In genomic region chr4:155893212-155893690, GRCm38 (mm10) we compare ENCODE assay signal across 7 mouse cellular contexts. TPM values are rescaled to one million over a fixed set of nuclear protein-coding genes. Genes with fewer than 3 reads are reported as not detected.
DNase-seq lines count a peak whose midpoint lies in the region; ATAC-seq and TF ChIP-seq lines count a peak whose summit lies in the region.

No protein-coding gene starts in this region.

- H3K27me3 ChIP-seq in embryonic facial prominence, embryonic 12.5 days, result no peaks in the 10 kb centered on the region
- no peaks in the 10 kb centered on the region for H3K27me3 ChIP-seq in heart, embryonic 14.5 days (ENCODE audit: control insufficient read depth, insufficient read depth, low read length)
- H3K27me3 ChIP-seq in liver, embryonic 13.5 days, result no peaks in the 10 kb centered on the region
- H3K27me3 ChIP-seq in stomach, postnatal 0 days (ENCODE audit: control insufficient read depth, insufficient read depth, low read length), result no peaks in the 10 kb centered on the region

- no peak for TF ChIP-seq EP300 in stomach, postnatal 0 days (optimal IDR thresholded peaks at IDR 0.05)

- H3K9ac ChIP-seq in embryonic facial prominence, embryonic 12.5 days, result peak overlapping the region; percentile 83; the same call in 1 of the 2 replicates
- H3K9ac ChIP-seq in heart, embryonic 14.5 days (ENCODE audit: low read length), result peak overlapping the region; percentile 90; the same call in 1 of the 2 replicates
- H3K9ac ChIP-seq in liver, embryonic 13.5 days, result peak overlapping the region; percentile 95
- H3K9ac ChIP-seq in stomach, postnatal 0 days (ENCODE audit: low read length), result no peak overlapping the region

- ATAC-seq in embryonic facial prominence, embryonic 12.5 days (ENCODE audit: insufficient number of reproducible peaks, insufficient read depth, low FRiP score, low TSS enrichment), result no peak
- ATAC-seq in heart, embryonic 14.5 days (ENCODE audit: insufficient number of reproducible peaks, insufficient read depth, low FRiP score, low read depth), result no peak
- ATAC-seq in liver, embryonic 13.5 days (ENCODE audit: low read depth), result no peak
- ATAC-seq in stomach, postnatal 0 days (ENCODE audit: low FRiP score, low TSS enrichment), result no peak

- peak overlapping the region; percentile 93; the same call in 1 of the 2 replicates for H3K27ac ChIP-seq in left cerebral cortex, adult 2 months
- H3K27ac ChIP-seq in embryonic facial prominence, embryonic 12.5 days, result no peak overlapping the region
- no peak overlapping the region for H3K27ac ChIP-seq in heart, embryonic 14.5 days (replicated peaks in 1 of 2; ENCODE audit: control insufficient read depth in 1 of 2, insufficient read depth in 1 of 2, low read depth in 2 of 2, low read length in 2 of 2)
- H3K27ac ChIP-seq in liver, embryonic 13.5 days, result peak overlapping the region; percentile 97
- H3K27ac ChIP-seq in stomach, postnatal 0 days (replicated peaks), result peak overlapping the region; percentile 86; the same call in 1 of the 2 replicates

- DNase-seq in left cerebral cortex, adult 2 months (ENCODE audit: extremely low spot score in 1 of 2, low spot score in 2 of 2), result peak in 1 of 2 experiments; percentile 7
- no peak for DNase-seq in left cerebral cortex, adult 11 months (ENCODE audit: low spot score)
- DNase-seq in liver, embryonic 13.5 days, result no peak
- DNase-seq in stomach, postnatal 0 days (ENCODE audit: low spot score), result no peak
- DNase-seq in MN1 (ENCODE audit: low spot score), result no peak

- H3K4me1 ChIP-seq in embryonic facial prominence, embryonic 12.5 days, result peaks cover 34% of the 10 kb centered on the region
- peaks cover 20 to 40% of the 10 kb centered on the region in 2 experiments for H3K4me1 ChIP-seq in heart, embryonic 14.5 days (ENCODE audit: control insufficient read depth in 2 of 2, insufficient read depth in 2 of 2, low read length in 2 of 2)
- peaks cover 58% of the 10 kb centered on the region for H3K4me1 ChIP-seq in liver, embryonic 13.5 days (replicated peaks)
- H3K4me1 ChIP-seq in stomach, postnatal 0 days (replicated peaks; ENCODE audit: control insufficient read depth, insufficient read depth), result peaks cover 10% of the 10 kb centered on the region

- peak overlapping the region; percentile 100 for H3K4me3 ChIP-seq in left cerebral cortex, adult 2 months
- peak overlapping the region; percentile 92 for H3K4me3 ChIP-seq in embryonic facial prominence, embryonic 12.5 days
- peak overlapping the region; percentile 72 to 91 for H3K4me3 ChIP-seq in heart, embryonic 14.5 days (ENCODE audit: control insufficient read depth in 1 of 2, insufficient read depth in 1 of 2, low read depth in 1 of 2, low read length in 2 of 2)
- H3K4me3 ChIP-seq in liver, embryonic 13.5 days (replicated peaks), result peak overlapping the region; percentile 95
- peak overlapping the region; percentile 94; the same call in 1 of the 2 replicates for H3K4me3 ChIP-seq in stomach, postnatal 0 days (ENCODE audit: low read depth, low read length)

- H3K9me3 ChIP-seq in embryonic facial prominence, embryonic 12.5 days, result no peaks in the 10 kb centered on the region
- H3K9me3 ChIP-seq in heart, embryonic 14.5 days (ENCODE audit: control insufficient read depth, low read length), result no peaks in the 10 kb centered on the region
- no peaks in the 10 kb centered on the region for H3K9me3 ChIP-seq in liver, embryonic 13.5 days (replicated peaks)
- H3K9me3 ChIP-seq in stomach, postnatal 0 days (ENCODE audit: control insufficient read depth, low read length), result no peaks in the 10 kb centered on the region

- peak overlapping the region; percentile 96 for H3K4me2 ChIP-seq in embryonic facial prominence, embryonic 12.5 days (replicated peaks)
- H3K4me2 ChIP-seq in heart, embryonic 14.5 days (ENCODE audit: low read length), result peak overlapping the region; percentile 99
- H3K4me2 ChIP-seq in liver, embryonic 13.5 days, result peak overlapping the region; percentile 100
- peak overlapping the region; percentile 97 for H3K4me2 ChIP-seq in stomach, postnatal 0 days (replicated peaks; ENCODE audit: low read depth)

- intact Hi-C loops in left cerebral cortex, adult 2 months (cut with DNase I), result loop anchor here (2.0 to 5.0 kb wide), 2 partner anchors 50 to 99 kb away; partner anchors contain the start of genes B3galt6, Sdf4 and Ube2j2

- no peak for TF ChIP-seq CTCF in left cerebral cortex, adult 2 months (IDR thresholded peaks at IDR 0.05)
- TF ChIP-seq CTCF in stomach, postnatal 0 days (IDR thresholded peaks at IDR 0.05; ENCODE audit: low read depth), result no peak

- 74% methylated on average over 8 of the region's 8 CpGs for WGBS in embryonic facial prominence, embryonic 12.5 days
- 73% methylated on average over 8 of the region's 8 CpGs for WGBS in heart, embryonic 14.5 days
- WGBS in liver, embryonic 13.5 days (ENCODE audit: insufficient replicate concordance), result 68% methylated on average over 8 of the region's 8 CpGs
- WGBS in stomach, postnatal 0 days, result 65% methylated on average over 8 of the region's 8 CpGs

- peaks cover 24% of the 10 kb centered on the region for H3K36me3 ChIP-seq in embryonic facial prominence, embryonic 12.5 days
- H3K36me3 ChIP-seq in heart, embryonic 14.5 days (ENCODE audit: control insufficient read depth, insufficient read depth, low read length), result peaks cover 28% of the 10 kb centered on the region
- H3K36me3 ChIP-seq in liver, embryonic 13.5 days, result peaks cover 43% of the 10 kb centered on the region
- H3K36me3 ChIP-seq in stomach, postnatal 0 days (ENCODE audit: control insufficient read depth, insufficient read depth, low read length), result peaks cover under 1% of the 10 kb centered on the region

RNA-seq across cellular contexts. Expression of gene Acap3, which starts 1.6 kb away (rescaled TPM):
- total RNA-seq in left cerebral cortex, adult 2 months (2021), result 100 to 1,000 TPM; 139 to 152 TPM
- polyA plus RNA-seq in embryonic facial prominence, embryonic 12.5 days (2016; fragmentation: Nextera tagmentation; extraction: Ambion mirVana), result 25.1 and 27.7 TPM in 2 replicates
- 9.0 and 9.4 TPM in 2 replicates for polyA plus RNA-seq in heart, embryonic 14.5 days (2014; fragmentation: Nextera tagmentation; extraction: Ambion mirVana)
- polyA plus RNA-seq in liver, embryonic 13.5 days (2015; fragmentation: Nextera tagmentation; extraction: Ambion mirVana), result 7.6 and 7.8 TPM in 2 replicates
- 9.7 and 10.2 TPM in 2 replicates for polyA plus RNA-seq in stomach, postnatal 0 days (2015; fragmentation: Nextera tagmentation; extraction: Ambion mirVana)

RNA-seq across cellular contexts. Expression of gene Pusl1, which starts 1.7 kb away (rescaled TPM):
- 10 to 100 TPM; 55.0 to 61.2 TPM for total RNA-seq in left cerebral cortex, adult 2 months (2021)
- polyA plus RNA-seq in embryonic facial prominence, embryonic 12.5 days (2016; fragmentation: Nextera tagmentation; extraction: Ambion mirVana), result 56.0 and 56.6 TPM in 2 replicates
- 28.0 and 30.0 TPM in 2 replicates for polyA plus RNA-seq in heart, embryonic 14.5 days (2014; fragmentation: Nextera tagmentation; extraction: Ambion mirVana)
- 25.4 and 25.7 TPM in 2 replicates for polyA plus RNA-seq in liver, embryonic 13.5 days (2015; fragmentation: Nextera tagmentation; extraction: Ambion mirVana)
- polyA plus RNA-seq in stomach, postnatal 0 days (2015; fragmentation: Nextera tagmentation; extraction: Ambion mirVana), result 35.7 and 36.5 TPM in 2 replicates

RNA-seq across cellular contexts. Expression of gene Ints11, which starts 23.9 kb away (rescaled TPM):
- total RNA-seq in left cerebral cortex, adult 2 months (2021), result 10 to 100 TPM; 37.3 to 41.1 TPM
- 83.7 and 85.4 TPM in 2 replicates for polyA plus RNA-seq in embryonic facial prominence, embryonic 12.5 days (2016; fragmentation: Nextera tagmentation; extraction: Ambion mirVana)
- polyA plus RNA-seq in heart, embryonic 14.5 days (2014; fragmentation: Nextera tagmentation; extraction: Ambion mirVana), result 36.0 and 38.5 TPM in 2 replicates
- 40.0 and 41.9 TPM in 2 replicates for polyA plus RNA-seq in liver, embryonic 13.5 days (2015; fragmentation: Nextera tagmentation; extraction: Ambion mirVana)
- polyA plus RNA-seq in stomach, postnatal 0 days (2015; fragmentation: Nextera tagmentation; extraction: Ambion mirVana), result 30.7 and 32.6 TPM in 2 replicates

RNA-seq across cellular contexts. Expression of gene Cptp, which starts 24.0 kb away (rescaled TPM):
- total RNA-seq in left cerebral cortex, adult 2 months (2021), result 10 to 100 TPM; 21.7 to 28.9 TPM
- 15.9 and 17.1 TPM in 2 replicates for polyA plus RNA-seq in embryonic facial prominence, embryonic 12.5 days (2016; fragmentation: Nextera tagmentation; extraction: Ambion mirVana)
- 10.9 and 11.0 TPM in 2 replicates for polyA plus RNA-seq in heart, embryonic 14.5 days (2014; fragmentation: Nextera tagmentation; extraction: Ambion mirVana)
- 8.4 and 10.2 TPM in 2 replicates for polyA plus RNA-seq in liver, embryonic 13.5 days (2015; fragmentation: Nextera tagmentation; extraction: Ambion mirVana)
- polyA plus RNA-seq in stomach, postnatal 0 days (2015; fragmentation: Nextera tagmentation; extraction: Ambion mirVana), result 25.0 and 26.5 TPM in 2 replicates

RNA-seq across cellular contexts. Expression of gene Tas1r3, which starts 30.1 kb away (rescaled TPM):
- total RNA-seq in left cerebral cortex, adult 2 months (2021), result under 1 TPM; 0.23 to 0.30 TPM
- polyA plus RNA-seq in embryonic facial prominence, embryonic 12.5 days (2016; fragmentation: Nextera tagmentation; extraction: Ambion mirVana), result 0.34 and 0.47 TPM in 2 replicates
- 0.09 and 0.12 TPM in 2 replicates for polyA plus RNA-seq in heart, embryonic 14.5 days (2014; fragmentation: Nextera tagmentation; extraction: Ambion mirVana)
- polyA plus RNA-seq in liver, embryonic 13.5 days (2015; fragmentation: Nextera tagmentation; extraction: Ambion mirVana), result 0.05 and 0.09 TPM in 2 replicates
- polyA plus RNA-seq in stomach, postnatal 0 days (2015; fragmentation: Nextera tagmentation; extraction: Ambion mirVana), result 0.11 and 0.28 TPM in 2 replicates

Comparison
In these comparisons a context has a peak if more than half of its experiments do, and no peak if none do; other contexts are left out.
1. H3K27ac ChIP-seq: peak in left cerebral cortex, adult 2 months (single experiment), liver, embryonic 13.5 days (single experiment) and stomach, postnatal 0 days (single experiment); none in embryonic facial prominence, embryonic 12.5 days (single experiment) and heart, embryonic 14.5 days (0 of 2).
2. Peak in every context shown above with its lines, with median percentiles within 50 percentile points of each other: H3K4me3 ChIP-seq and H3K4me2 ChIP-seq.